Mouse (Mus musculus) heart, adult 8-10 months (tissue): ENCODE results near the gene Prr5l. TPM values are rescaled to one million over a fixed set of nuclear protein-coding genes. Genes with fewer than 3 reads are reported as not detected.
"Not testable (repeated sequence)": the region's sequence is repeated elsewhere in the genome, so short reads cannot be mapped to it uniquely, and the experiment has no call there.

Experiments
- DNase-seq: peaks from one replicate; pipeline ENCODE4 v3.0.0; 2022; ENCODE audit warnings: low spot score
- total RNA-seq, 4 experiments: library from RNA; stranded (reverse); gene quantifications; 2 replicates each; pipeline ENCODE4 v1.2.4; 2022

Prr5l gene
- total RNA-seq, 4 experiments from 2014 or later: 1.0 to 2.7 (median 2.2) TPM

GRCm38 (mm10) chr2:101762955-101763386 is 119.9 kb downstream of the Prr5l start:
- DNase-seq: peak; percentile 41

- peak; percentile 48 for DNase-seq
Observed at GRCm38 (mm10) chr2:101762405-101762804, 120.4 kb downstream of the Prr5l start.

DNA sequence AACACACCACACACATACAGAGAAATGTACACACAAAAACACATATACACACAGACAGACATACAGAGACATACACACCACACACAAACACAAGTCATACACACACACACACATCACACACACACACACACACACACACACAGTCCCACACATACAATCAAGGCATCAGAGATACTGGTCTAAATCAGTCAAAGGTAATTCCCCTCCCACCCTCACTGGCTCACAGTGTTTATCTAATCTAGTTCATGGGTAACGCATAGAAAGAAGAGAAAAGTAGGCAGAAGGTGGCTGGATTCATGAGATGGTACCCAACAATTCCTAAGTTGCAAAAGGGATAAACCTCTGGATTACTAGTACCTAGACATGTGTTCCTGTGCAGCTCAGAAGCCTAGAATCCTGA is 120.9 kb downstream of the Prr5l start:
- no peak for DNase-seq

DNA sequence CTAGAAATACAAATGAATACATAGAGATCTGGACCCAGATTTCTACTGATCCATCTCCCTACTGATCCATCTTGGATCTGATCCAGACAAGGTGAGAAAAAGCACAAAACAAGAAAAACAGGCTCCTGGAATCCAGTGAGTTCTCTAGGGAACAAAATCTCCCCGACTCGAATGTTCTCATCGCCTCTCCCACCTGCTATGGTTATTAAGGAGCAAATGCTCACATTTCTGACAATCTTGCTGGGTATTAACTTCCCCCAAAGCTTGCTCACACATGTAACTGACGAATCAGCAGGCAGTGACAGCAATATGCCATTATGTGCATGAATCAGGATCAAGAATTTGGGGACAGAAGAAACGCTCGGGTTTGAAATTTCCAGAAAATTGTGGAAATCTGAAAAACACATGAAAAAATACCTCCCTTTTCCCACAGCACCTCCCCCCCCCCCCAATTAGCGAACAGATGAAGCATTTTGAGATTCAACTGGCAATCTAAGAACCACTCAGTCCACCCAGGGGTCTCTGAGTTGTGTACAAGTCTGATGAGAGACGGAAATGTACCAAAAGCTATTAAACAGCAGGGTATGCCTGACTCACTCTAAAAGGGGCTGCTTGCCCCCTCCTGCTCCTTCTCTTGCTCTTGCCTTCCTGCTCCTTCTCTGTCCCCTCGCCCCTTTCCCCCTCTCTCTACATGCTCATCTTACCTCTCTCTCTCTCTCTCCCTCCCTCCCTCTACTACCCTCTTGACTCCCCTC is 123.1 kb downstream of the Prr5l start:
- DNase-seq: no peak

DNA sequence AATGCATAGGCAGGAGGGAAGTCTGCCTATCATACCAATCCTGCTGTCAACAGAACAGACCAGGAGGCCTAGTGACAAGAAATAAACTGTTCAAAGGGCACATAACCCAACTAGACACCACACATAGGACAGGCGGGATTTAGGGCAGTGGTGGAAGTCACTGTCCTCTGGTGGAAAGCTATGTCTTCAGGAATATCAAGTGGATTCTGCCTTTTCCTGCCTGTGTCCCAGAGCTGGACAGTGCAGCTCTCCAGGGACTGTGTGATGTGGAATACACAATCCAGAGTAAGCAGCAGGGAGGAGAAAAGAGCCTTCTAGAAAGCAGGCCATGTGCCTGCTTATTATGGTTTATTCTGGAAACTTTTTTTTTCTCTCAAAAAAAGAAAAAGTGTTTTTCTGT is 125.0 kb downstream of the Prr5l start:
- peak; percentile 12 for DNase-seq

GRCm38 (mm10) chr2:101756069-101756753 is 126.6 kb downstream of the Prr5l start:
- DNase-seq: no peak

GRCm38 (mm10) chr2:101754939-101755555 is 127.8 kb downstream of the Prr5l start:
- DNase-seq: no peak

DNA sequence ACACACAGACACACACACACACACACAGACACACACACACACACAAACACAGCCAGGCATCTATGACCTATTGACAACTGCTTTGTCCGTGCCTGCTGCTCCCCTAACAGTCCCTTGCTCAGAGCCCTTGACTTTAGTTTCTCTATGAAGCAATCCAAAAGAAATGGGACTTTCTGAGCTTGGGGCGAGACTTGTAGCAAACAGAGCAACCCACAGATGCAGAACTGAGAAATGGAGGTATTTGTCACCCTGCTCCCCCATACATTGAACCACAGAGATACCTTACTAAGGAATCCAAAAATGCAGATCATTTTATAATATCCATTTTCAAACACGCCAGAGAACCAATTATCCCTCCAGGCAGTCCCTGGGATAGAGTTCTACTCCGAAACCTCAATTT is 128.4 kb downstream of the Prr5l start:
- no peak for DNase-seq

GRCm38 (mm10) chr2:101752979-101753378 is 129.8 kb downstream of the Prr5l start:
- no peak for DNase-seq

- DNase-seq: peak; percentile 32
Observed at GRCm38 (mm10) chr2:101752402-101752801, 130.4 kb downstream of the Prr5l start.

- DNase-seq: no peak
Observed at GRCm38 (mm10) chr2:101751236-101751922, 131.4 kb downstream of the Prr5l start.

- no peak for DNase-seq
Observed at GRCm38 (mm10) chr2:101746537-101746936, 136.3 kb downstream of the Prr5l start.

DNA sequence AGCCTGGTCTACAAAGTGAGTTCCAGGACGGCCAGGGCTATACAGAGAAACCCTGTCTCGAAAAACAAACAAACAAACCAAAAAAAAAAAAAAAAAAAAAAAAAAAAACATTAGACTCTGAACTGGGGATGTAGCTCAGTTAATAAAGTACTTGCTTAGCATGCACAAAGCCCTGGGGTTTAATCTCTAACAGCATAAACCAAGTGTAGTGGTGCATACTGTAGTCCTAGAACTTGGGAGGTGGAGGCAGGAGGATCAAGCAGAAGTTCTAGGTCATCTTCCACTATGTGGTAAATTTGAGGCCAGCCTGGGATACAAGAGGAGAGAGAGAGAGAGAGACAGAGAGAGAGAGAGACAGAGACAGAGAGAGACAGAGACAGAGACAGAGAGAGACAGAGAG is 137.2 kb downstream of the Prr5l start:
- not testable (repeated sequence) for DNase-seq

DNA sequence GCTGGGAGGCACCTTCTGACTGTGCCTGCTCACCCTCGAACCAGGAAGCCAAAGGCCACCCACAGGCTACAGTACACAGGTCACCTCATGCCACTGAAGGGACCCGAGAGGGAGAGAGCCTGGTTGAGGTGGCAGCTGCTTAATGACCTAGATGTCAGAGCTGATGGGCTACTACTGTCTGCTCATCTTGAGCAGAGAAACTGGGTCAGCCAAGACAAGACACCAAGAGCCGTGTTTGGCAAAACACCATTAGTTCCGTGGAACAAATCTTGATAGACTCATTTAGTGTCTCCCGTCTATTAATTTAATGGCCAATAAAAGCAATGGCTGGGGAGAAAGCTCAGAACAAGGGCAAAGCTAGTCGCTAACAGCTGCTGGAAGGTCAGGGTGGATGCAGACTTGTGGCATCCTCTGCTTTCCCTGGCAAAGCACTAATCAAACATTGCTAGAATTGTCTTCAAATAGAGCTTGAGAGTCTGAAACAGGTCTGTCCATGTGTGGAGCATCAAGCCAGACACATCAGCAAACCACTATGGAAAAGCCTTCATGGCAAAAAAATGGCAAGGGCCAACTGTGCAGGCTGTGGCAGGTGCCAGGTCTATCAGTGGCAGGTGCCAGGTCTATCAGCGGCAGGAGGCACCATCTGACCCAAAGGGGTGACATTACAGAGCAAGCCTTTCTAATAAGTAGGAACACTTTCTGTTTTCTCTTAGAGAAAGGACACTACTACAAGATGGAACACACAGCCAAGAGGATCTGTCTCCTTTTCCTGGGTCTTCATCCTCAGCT is 140.6 kb downstream of the Prr5l start:
- no peak for DNase-seq

DNA sequence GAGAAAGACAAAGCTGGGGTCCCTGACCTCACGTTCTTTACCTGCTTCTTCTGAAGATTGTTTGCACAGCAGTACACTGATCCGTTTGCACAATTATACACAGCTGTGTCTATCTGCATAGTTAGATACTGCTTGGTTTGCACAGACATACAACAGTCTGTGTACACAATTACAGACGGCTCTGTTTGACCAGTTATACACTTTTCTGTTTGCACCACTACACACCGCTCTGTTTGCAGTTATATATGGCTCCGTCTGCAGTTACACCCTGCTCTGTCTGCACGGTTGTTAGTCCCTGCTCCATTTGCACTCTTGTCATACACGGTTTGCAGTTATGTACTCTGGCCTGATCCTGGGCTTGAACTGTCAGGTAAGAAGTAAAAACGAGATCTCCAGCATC is 141.2 kb downstream of the Prr5l start:
- DNase-seq: no peak

DNA sequence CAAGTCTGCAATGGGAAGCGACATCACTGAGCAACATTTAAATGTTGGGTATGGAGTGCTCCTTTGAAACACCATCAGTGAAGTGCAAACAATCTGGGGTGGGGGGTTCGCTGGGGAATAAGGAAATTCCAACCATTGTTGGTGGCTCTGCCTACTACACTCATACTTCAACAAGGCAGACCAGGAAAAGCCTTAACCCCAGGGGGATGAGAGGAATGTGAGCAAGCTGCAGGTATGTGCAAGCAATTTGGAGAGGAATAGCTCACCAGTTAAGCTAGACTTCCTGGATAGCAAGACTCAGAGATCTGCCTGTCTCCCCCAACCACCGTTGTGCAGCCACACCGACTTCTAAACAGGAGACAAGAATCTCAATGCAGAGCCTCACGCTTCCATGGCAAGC is 142.9 kb downstream of the Prr5l start:
- DNase-seq: no peak

GRCm38 (mm10) chr2:101733564-101733963 is 149.3 kb downstream of the Prr5l start:
- DNase-seq: peak; percentile 56

GRCm38 (mm10) chr2:101732777-101733210 is 150.0 kb downstream of the Prr5l start:
- no peak for DNase-seq

DNA sequence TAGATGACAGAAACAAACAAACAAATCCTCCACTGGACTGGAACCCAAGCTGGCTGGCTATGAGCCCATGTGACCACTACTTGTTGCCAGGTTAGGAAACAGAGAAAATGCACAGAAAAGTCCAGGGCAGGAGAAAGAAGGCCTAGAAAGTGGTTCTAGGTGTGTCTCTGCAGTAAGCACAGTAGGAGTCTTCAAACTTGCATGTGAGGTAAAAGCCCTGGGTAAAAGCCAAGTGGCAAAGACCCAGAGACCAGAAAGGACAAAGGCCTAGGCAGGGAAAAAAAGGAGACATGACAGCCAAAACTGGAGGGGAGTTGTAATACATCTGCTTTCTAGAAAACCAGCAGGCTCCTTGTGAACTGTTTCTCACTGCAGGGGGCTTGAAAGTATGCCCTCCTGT is 151.9 kb downstream of the Prr5l start:
- peak; percentile 36 for DNase-seq

GRCm38 (mm10) chr2:101729472-101729871 is 153.4 kb downstream of the Prr5l start:
- DNase-seq: no peak

- no peak for DNase-seq
Observed at GRCm38 (mm10) chr2:101727787-101728186, 155.0 kb downstream of the Prr5l start.
